Mouse (Mus musculus): ENCODE data around the gene Atp10b.

DNA sequence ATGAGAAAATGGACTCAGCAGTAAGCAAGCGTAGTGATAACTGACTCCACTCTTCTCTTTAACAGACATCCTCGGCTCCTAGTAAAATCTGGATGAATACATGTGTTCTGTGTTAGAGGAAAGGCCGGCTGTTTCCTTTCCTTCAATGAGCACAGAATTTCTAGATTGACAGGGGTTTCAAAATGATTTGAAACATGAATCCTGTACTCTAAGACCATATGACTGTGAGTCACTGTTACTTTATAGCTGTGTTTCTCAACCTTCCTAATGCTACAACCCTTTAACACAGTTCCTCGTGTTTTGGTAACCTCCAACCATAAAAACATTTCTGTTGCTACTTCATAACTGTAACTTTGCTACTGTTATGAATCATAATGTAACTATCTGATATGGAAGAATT lies 33.8 kb downstream of the Atp10b start:
- TF ChIP-seq CTCF (IDR thresholded peaks at IDR 0.05; ENCODE audit: borderline replicate concordance, control insufficient read depth, extremely low read depth, insufficient read depth, low read length, poor library complexity) (no peak), POLR2A (IDR thresholded peaks at IDR 0.05; ENCODE audit: control insufficient read depth, extremely low read depth, insufficient read depth, low read length, poor library complexity) (no peak)

Measured in thymus, adult 2 months (tissue).